Mouse (Mus musculus) liver, adult 2 months (tissue): ENCODE measurements around the gene Gm14409. TPM values are rescaled to one million over a fixed set of nuclear protein-coding genes. Genes with fewer than 3 reads are reported as not detected.

Source experiments
- polyA plus RNA-seq: library from polyadenylated mRNA; depleted of rRNA; stranded (reverse); fragments of >200 nt; gene quantifications from 2 replicates; pipeline ENCODE4 v1.2.3, GENCODE M21; 2012; rRNA removed
- total RNA-seq: library from RNA; depleted of rRNA; stranded (reverse); fragments of >200 nt; gene quantifications from 2 replicates; pipeline ENCODE4 v1.2.3, GENCODE M21; 2014; rRNA removed

Gene Gm14409
- total and polyA plus RNA-seq, 2 experiments = not detected

Other genes starting within 250 kb of the Gm14409 start
- 0.18 TPM in 1 of 2 replicates, not detected in the other for gene Gm14401, start 192.7 kb downstream of the Gm14409 start, total RNA-seq
- gene Gm14401, start 192.7 kb downstream of the Gm14409 start, polyA plus RNA-seq = not detected in 2 replicates
- gene Gm14410, start 60.6 kb downstream of the Gm14409 start, total RNA-seq = 9.4 and 10.6 TPM in 2 replicates
- gene Gm14410, start 60.6 kb downstream of the Gm14409 start, polyA plus RNA-seq = 1.4 and 1.6 TPM in 2 replicates
- gene Gm14412, start 57.3 kb upstream of the Gm14409 start, total RNA-seq = 0.20 and 0.46 TPM in 2 replicates
- not detected in 2 replicates for gene Gm14412, start 57.3 kb upstream of the Gm14409 start, polyA plus RNA-seq
- 2.7 and 4.1 TPM in 2 replicates for gene Gm14418, start 131.3 kb upstream of the Gm14409 start, total RNA-seq
- 0.65 and 0.75 TPM in 2 replicates for gene Gm14418, start 131.3 kb upstream of the Gm14409 start, polyA plus RNA-seq
- 50.5 and 69.0 TPM in 2 replicates for gene Zfp970, start 197.7 kb upstream of the Gm14409 start, total RNA-seq
- 5.9 and 7.7 TPM in 2 replicates for gene Zfp970, start 197.7 kb upstream of the Gm14409 start, polyA plus RNA-seq
- gene Gm14403, start 231.2 kb upstream of the Gm14409 start, total RNA-seq = 27.0 and 54.8 TPM in 2 replicates
- gene Gm14403, start 231.2 kb upstream of the Gm14409 start, polyA plus RNA-seq = 2.2 and 4.4 TPM in 2 replicates